Mouse (Mus musculus) right cerebral cortex, adult 18-20 months (tissue): ENCODE results near the gene Fam209.

Experiments
- DNase-seq: peaks from one replicate; pipeline ENCODE4 v3.0.0; 2022; ENCODE audit warnings: mixed read lengths

Gene Fam209

DNA sequence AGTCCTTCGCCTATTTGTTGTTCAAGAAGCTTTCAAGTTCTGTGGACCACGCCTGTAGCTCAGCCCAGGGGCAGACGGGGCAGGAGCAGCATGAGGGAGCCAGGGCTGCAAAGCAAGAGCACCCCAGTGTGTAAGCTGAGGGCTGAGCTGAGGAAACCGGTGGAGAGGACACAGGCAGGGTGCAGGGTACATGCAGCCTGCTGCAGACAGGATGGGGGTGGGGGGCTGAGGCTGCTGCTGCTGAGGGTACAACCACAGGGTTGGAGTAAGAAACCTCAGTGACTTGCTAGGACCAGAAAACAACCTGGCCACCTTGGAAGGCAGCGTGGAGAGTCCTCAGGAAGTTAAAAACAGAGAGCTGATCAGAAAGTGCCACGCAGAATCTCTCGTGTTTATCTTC lies 8.0 kb downstream of the Fam209 start:
- DNase-seq, result no peak

DNA sequence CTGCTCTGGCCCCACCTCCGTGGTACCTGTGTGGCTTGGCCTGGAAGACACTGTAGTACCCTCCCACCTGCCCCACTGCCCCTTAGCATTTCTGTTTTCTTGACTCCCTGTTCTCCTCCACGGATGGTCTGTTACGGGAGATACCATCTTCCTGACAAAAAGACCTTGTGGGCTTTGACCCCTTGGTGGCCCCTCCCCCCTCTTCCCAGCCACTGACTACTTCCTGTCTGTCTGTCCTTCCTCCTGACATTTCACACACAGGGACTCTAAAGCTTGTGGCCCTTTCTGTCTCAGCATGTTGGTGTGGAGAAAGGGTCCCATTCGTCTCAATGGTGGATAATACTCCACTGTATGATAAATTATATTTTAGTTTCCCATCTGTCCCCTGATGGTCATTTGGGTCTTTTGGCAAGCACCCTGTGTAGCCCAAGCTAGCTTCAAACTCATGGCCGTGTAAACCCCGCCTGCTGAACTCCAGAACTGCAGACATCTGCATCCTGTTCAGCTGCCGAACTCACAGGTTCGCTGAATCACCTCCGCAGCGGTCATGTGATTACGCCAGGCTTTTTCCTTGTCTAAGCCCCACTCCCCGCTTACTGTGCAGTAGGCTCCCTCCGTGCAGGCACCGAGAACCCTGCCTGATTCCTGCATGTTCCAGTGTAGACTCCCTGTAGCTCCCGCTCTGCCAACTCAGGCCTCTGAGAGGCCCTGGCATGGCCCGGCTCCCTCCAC lies 9.5 kb downstream of the Fam209 start:
- no peak for DNase-seq

DNA sequence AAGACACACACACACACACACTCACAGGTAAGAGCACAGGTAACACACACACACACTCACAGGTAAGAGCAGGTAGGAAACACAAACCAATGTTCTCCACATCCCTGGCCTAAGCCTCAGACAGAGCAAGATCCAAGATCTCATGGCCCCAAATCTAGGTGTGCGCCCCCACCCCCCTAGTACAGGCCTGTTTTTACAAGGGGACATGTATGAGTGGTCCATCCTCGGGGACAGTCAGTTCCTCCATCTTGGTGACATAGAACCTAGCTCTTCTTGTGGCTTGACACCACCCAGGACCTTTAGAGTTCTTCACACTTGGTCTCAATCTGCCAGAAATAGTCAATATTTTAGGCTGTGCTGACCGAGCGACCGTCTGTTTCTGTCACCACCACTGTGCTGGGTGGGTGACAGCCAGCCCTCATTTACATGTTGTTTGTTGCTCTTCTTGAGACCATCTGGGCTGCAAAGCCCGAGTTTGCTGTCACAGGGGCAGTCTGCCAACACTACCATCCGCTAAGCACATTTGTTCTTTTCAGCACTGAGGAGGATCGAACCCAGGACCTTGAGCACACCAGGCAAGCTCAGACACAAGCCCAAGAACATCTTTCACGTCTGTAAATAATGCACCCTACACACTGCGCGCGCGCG lies 11.6 kb downstream of the Fam209 start:
- DNase-seq, result no peak

DNA sequence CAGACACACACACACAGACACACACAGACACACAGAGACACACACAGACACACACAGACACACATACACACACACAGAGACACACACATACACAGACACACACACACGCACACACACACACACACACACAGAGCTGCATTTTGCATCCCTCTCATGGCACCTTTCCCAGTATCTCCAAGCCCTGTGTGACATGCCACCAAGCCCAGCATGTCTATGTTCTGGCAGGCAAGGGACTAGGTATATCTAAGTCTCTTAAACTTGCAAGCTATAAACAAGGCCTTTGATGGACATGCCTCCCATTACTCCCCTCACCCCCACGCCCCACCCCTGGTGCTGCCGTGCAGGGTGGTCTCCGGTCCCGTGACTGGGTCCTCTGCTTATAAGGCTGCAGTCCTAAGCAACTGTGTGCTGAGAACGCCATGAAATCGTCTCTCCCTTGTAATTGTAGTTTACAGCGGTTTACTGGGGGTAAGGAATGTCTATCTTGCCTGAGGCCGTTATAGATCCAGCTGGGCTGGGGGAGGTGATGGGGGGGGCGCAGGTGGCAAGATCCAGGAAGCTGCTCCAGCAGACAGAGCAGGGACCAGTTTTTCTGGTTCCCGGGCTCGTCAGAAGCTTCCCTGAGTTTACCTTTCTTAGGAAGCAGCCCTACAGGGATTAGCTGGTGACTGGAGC lies 12.5 kb downstream of the Fam209 start:
- no peak for DNase-seq

DNA sequence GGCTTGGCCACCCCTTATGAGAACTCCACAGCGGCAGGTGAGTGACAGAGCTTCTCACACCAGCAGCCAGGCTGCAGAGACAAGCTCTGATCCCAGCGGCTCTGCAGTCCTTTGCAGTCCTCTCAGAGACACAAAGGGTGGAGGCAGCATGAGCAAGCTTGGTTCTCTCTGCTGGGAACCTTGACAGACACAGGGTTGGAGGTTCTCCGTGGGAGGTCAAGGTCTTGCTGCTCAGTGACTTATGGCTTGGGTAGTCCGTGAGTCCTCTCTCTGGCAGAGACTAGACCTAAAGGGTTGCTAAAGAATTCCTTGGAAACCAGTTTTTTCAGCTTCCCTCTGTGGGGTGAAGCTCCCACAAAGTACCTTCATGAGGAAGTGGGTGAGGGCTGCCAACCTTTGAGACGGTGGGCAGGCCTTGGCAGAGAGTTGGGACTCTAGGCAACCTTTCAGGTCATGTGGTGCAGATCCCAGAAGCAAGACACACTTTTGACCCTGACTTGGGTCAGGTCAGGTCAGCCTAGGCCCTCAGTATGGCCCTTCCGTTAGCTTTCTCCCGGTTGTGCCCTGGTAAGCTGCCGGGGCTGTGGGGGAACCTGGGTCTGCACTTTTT lies 24.5 kb downstream of the Fam209 start:
- no peak for DNase-seq

DNA sequence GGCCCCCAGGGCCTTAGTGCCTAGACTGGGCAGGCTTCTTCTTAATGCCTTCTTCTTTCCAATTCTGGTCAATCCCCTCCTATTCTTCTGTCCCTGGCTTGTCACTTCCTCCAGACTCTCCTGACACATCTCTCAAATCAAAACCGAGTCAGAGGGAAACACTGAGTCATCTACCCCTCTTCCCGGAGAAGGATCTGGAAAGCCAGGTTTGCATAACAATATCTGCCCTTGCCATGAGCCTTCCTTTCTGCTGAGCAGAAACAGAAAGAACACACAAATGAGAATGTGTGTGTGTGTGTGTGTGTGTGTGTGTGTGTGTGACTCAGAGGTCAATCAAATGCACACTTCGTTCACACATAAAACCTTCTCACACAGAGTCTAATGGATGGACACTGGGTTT lies 26.5 kb downstream of the Fam209 start:
- DNase-seq, result peak; percentile 28

DNA sequence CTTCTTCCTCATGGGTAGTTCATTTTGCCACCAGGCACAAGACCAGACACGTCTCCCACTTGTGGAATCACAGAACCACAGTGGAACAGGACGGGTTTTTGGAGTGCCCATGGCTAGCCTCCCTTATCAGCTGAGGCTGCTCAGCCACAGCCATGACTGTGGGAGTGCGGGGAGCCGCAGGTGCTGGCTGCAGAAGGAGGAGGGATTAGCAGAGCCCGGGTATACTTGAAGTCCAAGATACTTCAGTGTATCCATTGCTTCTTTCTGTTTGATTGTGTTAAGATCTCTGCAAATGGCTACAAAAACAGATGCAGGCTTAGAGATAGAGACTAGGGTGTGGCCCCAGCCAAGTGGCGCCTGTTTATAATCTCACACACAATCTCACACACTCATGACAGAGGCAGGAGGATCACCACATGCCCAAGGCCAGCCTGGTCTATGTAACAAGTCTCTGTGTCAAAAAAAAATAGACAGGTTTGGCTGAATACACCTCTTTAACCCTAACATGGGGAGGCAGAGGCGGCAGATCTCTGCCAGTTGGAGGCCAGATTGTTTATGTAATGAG lies 28.5 kb downstream of the Fam209 start:
- no peak for DNase-seq

DNA sequence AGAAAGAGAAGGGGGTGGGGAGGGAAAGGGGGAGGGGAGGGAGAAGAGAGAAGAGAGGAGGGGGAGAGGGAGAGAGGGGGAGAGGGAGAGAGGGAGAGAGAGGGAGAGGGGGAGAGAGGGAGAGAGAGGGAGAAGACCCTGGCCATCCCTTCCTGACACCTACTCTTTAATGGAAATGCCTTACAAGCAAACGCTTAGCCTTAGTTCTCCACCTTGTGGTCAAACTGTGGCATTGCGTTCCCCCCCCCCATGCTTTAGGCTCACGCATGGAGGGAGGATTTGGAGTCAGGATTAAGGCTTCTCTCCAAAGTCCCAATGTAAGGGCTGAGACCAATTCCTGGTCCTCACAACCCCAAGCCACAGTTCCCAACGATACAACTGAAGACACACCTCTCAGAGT lies 29.0 kb downstream of the Fam209 start:
- DNase-seq, result no peak

DNA sequence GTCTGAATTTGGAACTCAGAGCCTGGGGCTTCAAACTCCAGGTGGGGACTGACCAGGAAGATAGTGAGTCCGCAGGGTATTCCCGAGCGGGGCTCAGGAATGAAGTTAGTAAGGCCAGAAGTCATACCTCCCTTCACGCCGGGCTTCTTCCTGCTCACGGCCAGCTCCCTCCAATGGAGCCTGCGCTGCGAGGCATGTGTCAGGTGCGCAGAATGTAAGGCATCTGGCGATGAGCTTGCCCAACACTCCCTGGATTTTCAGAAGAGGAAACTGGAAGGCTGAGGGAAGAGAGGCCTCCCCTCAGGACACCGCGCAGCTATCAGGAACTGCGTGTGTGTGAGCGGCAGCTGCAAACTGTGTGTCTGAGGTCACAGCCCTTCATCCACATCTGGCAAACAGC lies 29.8 kb downstream of the Fam209 start:
- DNase-seq, result no peak

DNA sequence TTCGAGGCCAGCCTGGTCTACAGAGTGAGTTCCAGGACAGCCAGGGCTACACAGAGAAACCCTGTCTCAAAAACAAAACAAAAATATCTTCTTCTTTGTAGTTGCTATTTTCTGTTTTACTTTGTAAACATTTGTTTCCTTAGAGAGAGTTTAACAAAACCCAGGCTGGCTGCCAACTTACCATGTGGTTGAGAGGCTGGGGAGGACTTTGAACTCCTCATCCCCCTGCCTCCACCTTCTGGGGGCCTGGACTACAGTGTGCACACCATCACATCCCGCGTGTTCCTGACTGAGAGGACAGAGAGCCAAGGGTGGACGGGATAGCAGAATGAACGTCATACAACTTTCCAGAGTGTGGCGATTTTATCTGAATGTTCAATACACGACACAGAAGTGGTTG lies 33.8 kb downstream of the Fam209 start:
- no peak for DNase-seq

DNA sequence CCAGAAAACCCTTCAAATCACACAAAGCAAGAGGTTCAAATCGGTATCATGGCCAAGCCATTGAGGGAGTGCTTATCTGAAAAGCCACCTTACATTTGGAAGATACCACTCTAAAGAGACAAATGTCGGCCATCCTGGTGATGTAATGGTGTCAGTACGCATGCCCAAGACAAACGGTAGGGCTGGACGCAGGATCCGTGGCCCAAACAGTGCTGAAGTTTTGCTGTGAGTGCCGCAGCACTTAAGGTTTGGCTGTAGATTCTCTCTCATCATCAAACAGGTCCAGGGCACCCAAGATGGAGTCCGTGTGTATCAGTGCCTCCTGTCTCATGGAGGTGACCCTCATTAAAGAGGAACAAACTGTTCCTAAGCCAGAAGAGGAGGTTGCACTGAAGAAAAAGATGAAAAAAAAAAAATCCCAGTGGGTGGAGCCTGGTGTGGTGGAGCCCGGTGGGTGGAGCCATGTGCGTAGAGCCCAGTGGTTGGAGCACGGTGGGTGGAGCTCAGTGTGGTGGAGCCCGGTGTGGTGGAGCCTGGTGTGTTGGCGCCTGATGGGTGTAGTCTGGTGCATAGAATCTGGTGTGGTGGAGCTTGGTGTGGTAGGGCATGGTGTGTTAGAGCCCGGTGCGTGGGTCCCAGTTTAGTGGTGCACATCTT lies 37.9 kb downstream of the Fam209 start:
- DNase-seq, result no peak

DNA sequence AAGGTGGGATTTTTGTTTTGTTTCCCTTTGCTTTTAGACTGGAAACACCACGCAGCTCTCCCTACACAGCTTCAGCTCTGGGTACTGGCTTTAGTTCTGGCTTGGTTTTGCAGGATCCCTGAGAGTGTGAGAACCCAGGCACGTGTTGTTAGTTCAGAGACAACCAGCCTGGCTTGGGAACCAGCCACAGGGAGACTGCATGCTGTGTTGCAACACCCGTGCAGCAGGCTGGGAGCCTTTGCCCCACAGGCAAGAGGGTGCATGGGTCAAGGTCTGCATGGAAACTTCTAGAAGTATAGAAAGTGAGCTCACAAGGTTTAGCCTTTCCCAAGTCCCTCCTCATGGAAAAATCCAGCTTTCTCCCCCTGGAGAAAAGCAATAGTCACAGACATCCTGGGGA lies 38.6 kb downstream of the Fam209 start:
- no peak for DNase-seq

DNA sequence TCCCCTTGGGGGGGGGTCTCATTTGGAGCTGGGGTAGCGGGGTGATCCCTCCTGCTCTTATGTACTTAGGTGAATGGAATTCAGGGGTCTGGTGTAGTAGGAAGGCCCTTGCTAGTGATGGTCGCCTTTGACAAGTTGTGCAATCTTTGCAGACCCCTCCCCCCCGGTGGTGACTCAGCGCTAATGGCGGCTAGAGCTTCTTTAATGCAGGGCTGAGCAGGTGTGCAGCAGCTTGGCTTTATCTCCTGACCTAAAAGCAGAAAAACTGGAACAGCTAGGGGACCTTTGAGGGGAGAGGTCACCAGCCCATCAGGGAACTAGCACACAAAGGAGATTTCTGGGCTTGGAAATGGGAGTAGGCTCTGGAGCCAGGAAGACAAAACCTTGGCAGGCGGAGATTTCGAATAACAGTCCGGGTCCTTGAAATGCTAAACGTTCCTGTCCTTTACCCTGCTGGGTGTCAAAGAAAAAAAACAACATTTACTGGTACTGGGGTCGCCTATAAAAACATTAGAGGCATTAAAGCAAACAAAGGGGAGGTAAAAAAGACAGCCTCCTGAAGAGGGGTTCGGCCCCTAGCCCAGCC lies 44.2 kb downstream of the Fam209 start:
- DNase-seq, result no peak

DNA sequence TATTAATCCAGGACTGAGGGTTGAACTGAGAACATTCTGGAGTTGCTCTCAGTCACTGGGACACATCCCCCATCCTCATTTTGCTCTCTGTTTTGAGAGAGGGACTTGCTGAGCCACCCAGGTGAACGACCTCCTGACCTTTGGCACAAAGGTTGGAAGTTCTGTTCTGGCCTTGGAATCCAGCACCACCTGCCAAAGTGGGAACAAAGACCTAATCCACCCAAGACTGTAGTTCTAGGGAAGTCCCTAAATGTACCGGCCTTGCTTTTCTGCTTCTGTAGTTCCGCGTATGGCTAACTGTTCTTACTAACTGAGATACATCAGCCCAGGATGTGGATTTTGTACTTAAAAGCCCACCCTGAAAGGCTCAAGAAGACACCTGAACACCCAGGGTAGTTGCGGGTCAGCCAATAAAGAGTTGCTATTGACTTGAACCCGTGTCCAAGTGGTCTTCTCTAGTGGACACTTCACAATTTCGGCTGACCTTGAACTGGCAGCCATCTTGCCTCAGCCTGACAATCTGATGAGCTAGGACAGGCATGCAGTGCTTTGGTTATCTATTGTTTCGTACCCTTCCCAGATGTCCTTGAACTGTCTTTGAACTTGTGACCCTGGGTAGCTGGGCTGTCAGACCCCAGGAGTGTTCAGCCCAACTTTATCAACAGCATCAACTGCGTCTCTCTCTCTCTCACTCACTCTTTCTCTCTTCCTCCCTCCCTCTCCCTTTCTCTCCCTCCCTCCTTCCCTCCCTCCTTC lies 48.5 kb downstream of the Fam209 start:
- no peak for DNase-seq

DNA sequence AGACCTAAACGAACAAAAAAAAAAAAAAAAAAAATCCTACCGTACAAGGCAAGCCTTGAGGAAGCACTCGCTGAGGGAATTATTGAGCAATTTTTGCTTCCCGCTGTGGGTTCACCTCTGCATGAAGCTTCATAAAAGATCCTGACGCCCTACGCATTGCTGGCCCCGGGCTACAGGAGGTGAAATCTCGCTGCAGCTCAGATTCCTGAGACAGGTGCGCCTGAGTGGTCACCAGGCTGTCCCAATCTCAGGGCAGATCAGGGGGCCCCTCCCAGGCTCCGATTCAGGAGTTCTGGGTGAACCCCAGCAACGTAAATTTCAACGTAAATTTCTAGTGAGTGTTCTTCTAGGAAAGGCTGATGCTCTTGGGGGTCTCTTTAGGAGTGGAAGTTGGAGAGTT lies 50.2 kb downstream of the Fam209 start:
- DNase-seq, result no peak
